Mouse (Mus musculus) hindlimb bud, embryonic 11.5 days (tissue): ENCODE results near the gene Clpsl2.

ENCODE experiments used
- DNase-seq: peaks from one replicate; pipeline ENCODE4 v3.0.0-alpha.2; 2012; ENCODE audit warnings: low read depth, low spot score; ENCODE audit errors: extremely low spot score

Clpsl2 gene

DNA sequence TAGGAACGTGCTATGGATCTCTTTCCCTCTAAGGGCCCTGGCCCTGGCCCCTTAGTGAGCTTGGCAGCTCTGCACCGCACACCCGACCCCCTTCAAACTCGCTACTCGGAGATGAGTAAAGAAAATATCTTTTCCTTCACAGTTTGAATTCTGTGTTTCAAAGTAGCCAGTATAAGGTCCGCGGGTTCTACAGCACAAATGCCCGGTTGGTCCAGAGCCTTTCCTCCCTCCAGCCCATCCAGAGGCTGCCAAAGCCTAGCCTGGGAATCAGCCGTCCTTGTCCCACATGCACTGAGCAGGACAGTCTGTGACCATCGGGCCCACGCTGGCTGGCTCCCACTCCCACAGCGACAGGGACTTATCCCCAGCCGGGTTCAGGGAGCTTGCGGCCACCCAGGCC lies at the start of gene Clpsl2:
Clpsl2 (plus strand) TSS at position 301 of the 400 bp plus-strand sequence.
- DNase-seq, result no peak

GRCm38 (mm10) chr17:28500465-28500864 lies 48.7 kb upstream of the Clpsl2 start:
- no peak for DNase-seq

DNA sequence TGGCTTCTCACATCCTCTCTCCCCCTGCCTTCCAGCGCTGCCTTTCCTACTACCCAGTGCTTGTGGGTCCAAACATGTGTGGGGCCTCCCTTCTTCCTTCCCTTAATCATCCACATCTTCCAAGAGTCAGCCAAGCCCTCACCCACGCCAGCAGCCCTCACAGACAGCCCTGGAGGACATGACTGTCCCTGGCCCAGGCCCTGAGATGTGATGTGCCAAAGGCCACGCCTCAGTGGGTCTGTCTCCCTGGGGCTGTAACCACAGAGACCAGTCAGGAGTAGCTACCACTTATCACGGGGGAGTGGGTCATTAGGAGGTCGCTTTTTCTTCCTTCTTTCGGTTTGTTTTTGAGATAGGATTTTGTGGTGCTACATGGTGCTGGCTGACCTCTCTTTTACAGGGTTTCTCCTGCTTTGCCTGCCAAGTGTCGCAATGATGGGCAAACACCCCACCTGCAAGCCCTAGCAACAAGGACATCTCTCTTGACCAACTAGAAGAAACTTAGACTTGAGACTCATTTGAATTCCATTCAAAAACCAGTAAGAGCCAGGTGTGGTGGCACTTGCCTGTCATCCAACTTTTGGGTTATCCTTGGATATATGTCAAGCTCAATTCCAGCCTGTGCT lies 46.9 kb upstream of the Clpsl2 start:
- no peak for DNase-seq

DNA sequence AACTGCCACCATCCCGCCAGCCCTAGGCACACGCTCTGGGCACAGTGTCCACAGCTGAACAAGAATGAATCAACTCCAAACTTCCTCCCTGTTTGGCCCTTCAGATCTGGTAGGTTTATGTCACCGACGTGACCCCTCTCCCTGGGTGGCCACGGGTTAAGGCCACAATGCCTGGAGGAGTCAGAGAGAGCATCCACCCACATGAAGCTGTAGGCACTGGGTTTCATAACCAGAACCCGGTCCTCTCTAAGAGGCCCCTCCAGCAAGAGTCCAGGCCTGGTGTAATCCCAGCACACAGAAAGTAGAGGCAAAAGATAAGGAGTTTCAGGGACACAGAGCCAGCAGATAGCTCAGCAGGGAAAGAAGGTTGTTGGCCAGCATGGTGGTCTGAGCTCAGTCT lies 45.0 kb upstream of the Clpsl2 start:
- no peak for DNase-seq

DNA sequence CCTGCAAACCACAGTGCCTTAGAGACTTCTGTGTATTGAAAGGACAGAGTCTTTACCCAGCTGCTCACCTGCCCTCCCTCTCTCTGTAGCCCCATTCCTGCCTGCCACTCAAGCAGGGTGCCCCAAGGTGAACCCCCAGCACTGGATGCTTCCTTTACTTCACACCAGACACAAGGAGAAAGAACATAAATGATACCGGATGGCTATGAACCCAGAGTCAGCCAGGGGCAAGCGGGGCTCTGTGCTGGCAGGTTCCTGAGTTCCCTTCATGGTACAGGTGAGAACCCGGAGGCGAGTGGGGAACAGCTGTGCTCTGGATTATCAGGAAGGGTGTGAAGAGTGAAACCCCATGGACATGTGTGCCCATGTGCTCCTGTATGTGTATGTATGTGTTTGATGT lies 43.6 kb upstream of the Clpsl2 start:
- no peak for DNase-seq

- no peak for DNase-seq
These were observed 42.3 kb upstream of the Clpsl2 start for GRCm38 (mm10) chr17:28506895-28507294.

- no peak for DNase-seq
These were observed 41.7 kb upstream of the Clpsl2 start for GRCm38 (mm10) chr17:28507496-28507895.

DNA sequence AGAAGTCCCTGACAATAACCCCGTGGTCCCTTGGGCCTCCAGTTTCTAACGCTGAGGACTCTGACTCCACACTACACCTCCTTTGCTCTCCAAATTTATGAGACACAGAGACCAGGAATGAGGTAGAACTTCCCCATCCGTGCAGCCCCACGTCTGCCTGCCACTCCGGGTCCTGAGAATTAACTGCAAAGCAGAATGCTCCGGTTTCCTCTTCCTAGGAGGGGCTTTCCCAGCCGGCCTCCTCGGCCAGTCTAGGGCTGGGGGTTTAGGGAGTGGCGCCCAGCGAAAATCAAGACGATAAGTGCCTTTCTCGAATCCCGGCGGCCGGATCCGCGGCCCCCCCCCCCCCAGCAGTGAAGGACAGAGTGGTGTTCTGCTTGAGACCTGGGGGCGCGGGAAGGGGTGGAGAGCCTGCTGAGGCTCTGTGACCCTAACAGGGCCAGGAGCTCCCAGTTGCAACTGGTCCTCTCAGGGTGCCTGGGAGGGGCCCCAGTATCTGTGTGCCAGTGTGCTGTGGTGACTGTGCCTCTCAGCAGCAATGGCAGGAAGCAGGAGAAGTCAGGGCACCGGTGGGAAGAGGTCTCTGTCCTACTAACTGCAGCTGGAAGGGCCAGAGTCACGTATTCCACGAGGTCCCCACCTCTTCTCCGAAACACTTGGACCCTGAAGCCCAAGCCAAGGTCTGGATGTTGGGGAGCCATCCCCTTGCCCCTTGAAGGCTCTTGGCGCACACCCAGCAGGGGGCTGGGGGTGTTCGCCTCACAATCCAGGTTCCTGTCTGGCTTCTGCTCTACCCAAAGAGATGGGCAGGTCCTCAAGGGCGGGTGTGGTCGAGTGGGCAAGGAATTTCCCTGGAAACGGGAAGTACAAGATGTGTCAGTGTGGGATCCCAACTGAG lies 38.5 kb upstream of the Clpsl2 start:
- DNase-seq, result no peak

GRCm38 (mm10) chr17:28511616-28512541 lies 37.3 kb upstream of the Clpsl2 start:
- no peak for DNase-seq

DNA sequence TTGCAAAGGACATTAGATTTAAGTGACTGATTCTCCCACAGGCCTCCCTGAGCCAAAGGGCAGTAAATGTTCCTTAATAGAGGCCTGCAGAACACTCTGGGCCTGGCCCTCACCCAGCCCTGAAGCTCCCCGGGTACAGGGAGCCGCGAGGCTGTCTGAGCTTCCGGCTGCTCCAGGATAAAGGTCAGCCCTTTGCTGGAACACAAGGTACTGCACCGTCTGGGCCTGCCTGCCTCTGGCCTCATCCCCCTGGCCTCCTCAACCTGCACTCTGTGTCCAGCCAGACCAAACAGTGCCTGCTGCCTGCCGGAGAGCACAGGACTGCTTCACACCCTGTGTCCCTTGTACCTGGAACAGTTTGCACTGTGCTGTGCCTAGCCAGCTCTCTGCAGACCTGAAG lies 36.5 kb upstream of the Clpsl2 start:
- no peak for DNase-seq

DNA sequence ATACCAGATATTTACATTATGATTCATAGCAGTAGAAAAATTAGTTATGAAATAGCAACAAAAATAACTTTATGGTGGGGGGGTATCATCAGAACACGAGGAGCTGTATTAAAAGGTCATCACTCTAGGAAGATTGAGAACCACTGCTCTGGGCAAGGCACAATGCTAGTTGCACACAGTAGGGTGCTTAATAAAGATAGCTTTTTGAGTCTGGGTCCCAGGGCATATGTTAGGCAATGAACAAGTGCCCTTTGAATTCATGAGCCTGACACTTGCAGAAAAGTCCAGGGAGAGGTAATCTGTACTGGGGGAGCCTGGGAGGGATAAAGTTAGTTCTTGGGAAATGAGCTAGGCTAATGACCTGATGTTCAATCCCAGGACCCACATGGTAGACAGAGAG lies 35.9 kb upstream of the Clpsl2 start:
- no peak for DNase-seq

- DNase-seq, result no peak
These were observed 35.4 kb upstream of the Clpsl2 start for GRCm38 (mm10) chr17:28513844-28514243.

DNA sequence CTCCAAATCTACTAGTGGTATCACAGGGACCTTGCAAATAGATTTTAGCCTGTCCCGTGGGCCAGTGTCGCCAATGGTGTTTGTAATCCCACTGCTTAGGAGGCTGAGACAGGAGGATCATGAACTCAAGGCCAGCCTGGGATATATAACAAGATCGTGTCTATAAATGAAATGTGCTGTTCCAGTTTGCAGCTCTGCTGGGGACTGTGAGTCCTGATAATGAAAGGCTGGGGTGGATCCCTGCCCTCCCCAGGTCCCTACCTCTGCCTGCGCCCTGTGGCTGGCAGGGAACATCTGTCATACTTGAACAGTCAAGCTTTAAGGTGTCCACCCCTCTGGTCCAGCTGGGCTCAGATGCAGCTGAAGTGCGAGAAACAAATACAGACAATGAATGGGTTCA lies 34.7 kb upstream of the Clpsl2 start:
- DNase-seq, result no peak

DNA sequence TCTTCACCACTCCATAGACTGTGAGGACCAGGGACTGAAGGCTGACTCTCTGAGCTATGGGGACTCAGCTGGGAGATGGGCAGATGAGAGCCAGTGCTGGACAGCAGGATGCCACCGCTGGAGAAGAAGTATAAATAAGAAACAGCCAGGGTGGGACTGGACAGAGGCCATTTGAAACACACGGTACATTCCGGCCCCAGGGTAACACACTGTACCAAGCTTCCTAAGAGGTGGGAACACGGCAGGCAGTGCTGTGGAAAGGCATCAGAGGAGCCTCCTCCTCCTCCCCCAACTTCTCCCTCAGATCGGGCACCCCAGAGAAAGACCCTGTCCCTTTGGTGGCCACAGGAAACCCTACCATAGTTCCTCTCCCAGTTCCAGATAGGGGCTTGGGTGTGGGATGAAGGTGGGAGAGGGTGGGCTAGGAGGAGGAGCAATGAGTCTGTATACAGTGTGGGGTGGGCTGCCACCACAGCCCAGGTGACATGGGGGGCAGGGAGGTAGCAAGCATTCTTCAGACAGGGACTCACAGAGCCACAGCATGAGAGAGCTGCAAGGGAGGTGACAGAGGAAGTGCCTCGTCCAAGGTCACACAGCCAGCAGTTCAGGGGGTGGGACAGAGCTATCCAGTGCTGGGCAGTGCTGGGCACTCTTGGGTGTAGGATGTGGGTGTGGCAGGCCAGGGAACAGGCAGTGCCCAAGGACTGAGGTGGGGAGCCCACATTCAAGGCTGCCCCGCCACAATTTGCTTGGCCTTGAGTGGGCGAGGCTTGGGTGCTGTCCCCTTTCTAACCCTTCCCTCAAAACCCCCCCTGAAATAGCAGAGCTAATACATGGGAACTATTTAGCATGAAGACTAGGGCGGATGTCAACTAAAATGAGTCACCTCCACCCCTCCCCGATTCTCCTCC lies 33.5 kb upstream of the Clpsl2 start:
- DNase-seq, result no peak

DNA sequence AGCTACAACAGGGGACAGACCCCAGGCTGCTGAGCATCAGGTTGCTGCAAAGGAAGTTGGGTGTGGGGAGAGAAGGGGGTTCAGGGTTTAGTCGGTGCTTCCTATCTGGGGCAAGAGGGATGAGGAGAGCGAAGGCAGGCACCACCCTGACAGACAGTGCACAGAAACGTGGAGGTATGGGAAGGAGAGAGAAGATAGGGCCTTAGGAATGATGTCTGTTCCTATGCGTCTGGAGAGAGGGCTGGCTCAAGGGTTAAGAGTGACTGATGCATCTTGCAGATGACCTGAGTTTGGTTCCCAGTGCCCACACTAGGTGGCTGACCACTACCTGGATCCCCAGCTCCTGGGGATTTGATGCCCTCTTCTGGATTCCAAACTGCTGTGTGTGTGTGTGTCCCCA lies 32.3 kb upstream of the Clpsl2 start:
- no peak for DNase-seq

GRCm38 (mm10) chr17:28517441-28517955 lies 31.7 kb upstream of the Clpsl2 start, which contains the start of gene Fkbp5:
Gene Fkbp5, minus strand, starts transcription at chr17:28517527.
- DNase-seq, result no peak

- DNase-seq, result no peak
These were observed 31.1 kb upstream of the Clpsl2 start for GRCm38 (mm10) chr17:28517956-28518614.

- DNase-seq, result no peak
These were observed 30.6 kb upstream of the Clpsl2 start for GRCm38 (mm10) chr17:28518615-28519071.

GRCm38 (mm10) chr17:28519827-28520226 lies 29.4 kb upstream of the Clpsl2 start:
- DNase-seq, result no peak
